Mouse (Mus musculus): ENCODE results near the gene Zmat3.

Gene Zmat3

GRCm38 (mm10) chr3:32365546-32366245 lies at the start of gene Zmat3:
TSS of gene Zmat3 (minus strand) at chr3:32366014.
- DNase-seq (ENCODE audit: low read depth, low spot score): peak; percentile 79
- Histone ChIP-seq H3K27me3 (ENCODE audit: control insufficient read depth, insufficient read depth, low read length, poor library complexity, severe bottlenecking) (no peaks in the 10 kb centered on the region; the same call in 1 of the 2 replicates), H3K36me3 (ENCODE audit: control insufficient read depth, insufficient read depth, low read length, poor library complexity, severe bottlenecking) (no peaks in the 10 kb centered on the region)

DNA sequence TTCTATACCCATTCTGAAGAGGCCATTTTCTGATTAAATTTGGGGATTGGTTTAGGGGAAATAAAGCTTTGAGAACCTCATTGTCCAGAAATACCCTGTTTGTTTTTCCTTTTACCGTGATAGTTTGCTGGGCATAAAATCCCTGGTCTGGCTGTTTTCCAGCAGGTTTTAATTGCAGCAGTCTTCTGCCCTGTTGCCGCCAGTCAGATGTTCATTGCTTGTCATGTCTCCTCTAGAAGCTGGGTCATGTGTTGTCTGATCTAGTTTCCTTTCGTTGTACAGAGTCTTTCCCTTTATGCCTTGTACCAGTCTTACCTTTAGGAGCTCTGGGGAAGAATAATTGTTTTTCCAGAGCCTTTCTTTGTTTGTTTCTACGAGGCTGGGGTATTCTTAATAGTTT lies 48.6 kb upstream of the Zmat3 start:
- H3K27me3 ChIP-seq (ENCODE audit: control insufficient read depth, insufficient read depth, low read length, poor library complexity, severe bottlenecking): no peaks in the 10 kb centered on the region
- H3K36me3 ChIP-seq (ENCODE audit: control insufficient read depth, insufficient read depth, low read length, poor library complexity, severe bottlenecking): no peaks in the 10 kb centered on the region
- no peak for DNase-seq (ENCODE audit: low read depth, low spot score)

- no peak for DNase-seq (ENCODE audit: low read depth, low spot score)
- H3K27me3 ChIP-seq (ENCODE audit: control insufficient read depth, insufficient read depth, low read length, poor library complexity, severe bottlenecking): no peaks in the 10 kb centered on the region
- H3K36me3 ChIP-seq (ENCODE audit: control insufficient read depth, insufficient read depth, low read length, poor library complexity, severe bottlenecking): no peaks in the 10 kb centered on the region
Observed at GRCm38 (mm10) chr3:32412502-32413044, 46.8 kb upstream of the Zmat3 start.

DNA sequence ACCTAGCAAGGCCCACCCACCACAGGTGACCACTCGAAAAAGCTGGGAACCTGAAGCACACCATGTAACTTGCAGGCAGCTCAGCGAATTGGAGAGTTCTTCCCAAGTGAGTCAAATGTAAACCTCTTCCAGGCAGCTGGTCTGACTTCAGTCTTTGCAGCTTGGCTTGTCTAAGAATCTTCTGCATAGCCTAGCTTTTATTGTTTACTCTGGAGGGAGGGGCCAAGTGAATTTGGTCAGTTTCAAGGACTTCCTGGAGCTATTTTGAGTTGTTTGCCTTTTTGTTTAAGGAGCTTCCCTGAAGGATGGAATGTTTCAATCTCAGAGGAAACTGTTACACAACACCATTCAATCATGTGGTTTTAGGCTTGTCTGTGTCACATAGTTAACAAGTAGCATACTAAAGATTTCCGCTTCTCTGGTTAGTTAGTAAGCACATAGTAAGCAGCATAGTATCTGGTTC lies 43.0 kb upstream of the Zmat3 start:
- Histone ChIP-seq H3K27me3 (ENCODE audit: control insufficient read depth, insufficient read depth, low read length, poor library complexity, severe bottlenecking) (no peaks in the 10 kb centered on the region), H3K36me3 (ENCODE audit: control insufficient read depth, insufficient read depth, low read length, poor library complexity, severe bottlenecking) (no peaks in the 10 kb centered on the region)
- no peak for DNase-seq (ENCODE audit: low read depth, low spot score)

DNA sequence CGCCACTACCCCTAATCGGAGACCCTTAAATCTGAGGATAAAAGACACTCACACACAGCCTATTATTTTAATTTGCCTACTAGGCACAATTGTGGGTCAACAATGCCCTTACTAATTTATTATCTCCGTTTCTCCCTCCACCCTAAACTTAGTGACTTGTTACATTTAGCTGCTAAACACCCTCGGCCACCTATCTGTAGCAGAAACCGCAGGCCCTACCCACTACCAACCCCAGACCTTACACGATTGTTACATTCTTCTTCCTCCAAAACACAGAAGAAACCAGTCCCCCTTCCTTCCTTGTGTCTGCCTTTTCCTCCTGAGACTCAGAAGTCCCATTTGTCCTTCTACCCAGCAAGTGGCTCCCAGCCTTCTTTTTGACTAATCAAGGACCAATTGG lies 41.0 kb upstream of the Zmat3 start:
- H3K27me3 ChIP-seq (ENCODE audit: control insufficient read depth, insufficient read depth, low read length, poor library complexity, severe bottlenecking): no peaks in the 10 kb centered on the region
- no peak for DNase-seq (ENCODE audit: low read depth, low spot score)
- no peaks in the 10 kb centered on the region for H3K36me3 ChIP-seq (ENCODE audit: control insufficient read depth, insufficient read depth, low read length, poor library complexity, severe bottlenecking)

- DNase-seq (ENCODE audit: low read depth, low spot score): no peak
- H3K36me3 ChIP-seq (ENCODE audit: control insufficient read depth, insufficient read depth, low read length, poor library complexity, severe bottlenecking): no peaks in the 10 kb centered on the region
- H3K27me3 ChIP-seq (ENCODE audit: control insufficient read depth, insufficient read depth, low read length, poor library complexity, severe bottlenecking): no peaks in the 10 kb centered on the region
Observed at GRCm38 (mm10) chr3:32405699-32406098, 39.9 kb upstream of the Zmat3 start.

GRCm38 (mm10) chr3:32402990-32403885 lies 37.4 kb upstream of the Zmat3 start:
- Histone ChIP-seq H3K36me3 (ENCODE audit: control insufficient read depth, insufficient read depth, low read length, poor library complexity, severe bottlenecking) (no peaks in the 10 kb centered on the region), H3K27me3 (ENCODE audit: control insufficient read depth, insufficient read depth, low read length, poor library complexity, severe bottlenecking) (no peaks in the 10 kb centered on the region)
- DNase-seq (ENCODE audit: low read depth, low spot score): peak; percentile 53

DNA sequence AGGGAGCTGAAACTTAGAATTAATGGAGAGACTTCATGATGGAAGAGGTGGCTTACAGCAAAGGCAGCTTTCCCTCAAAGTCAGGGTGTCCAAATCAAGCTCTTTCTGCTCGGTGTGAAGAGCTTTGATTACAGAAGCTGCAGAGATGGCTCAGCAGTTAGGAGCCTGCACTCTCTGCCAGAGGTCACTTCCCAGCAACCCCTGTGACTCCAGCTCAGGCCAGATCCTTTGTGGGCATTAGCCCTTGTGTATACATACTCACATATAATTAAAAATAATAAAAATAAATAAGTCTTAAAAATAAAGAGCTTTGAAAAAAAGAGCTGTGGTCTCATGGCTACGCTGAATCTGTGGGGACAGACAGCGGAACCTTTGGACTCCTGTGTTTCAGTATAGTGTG lies 35.8 kb upstream of the Zmat3 start:
- no peaks in the 10 kb centered on the region for H3K36me3 ChIP-seq (ENCODE audit: control insufficient read depth, insufficient read depth, low read length, poor library complexity, severe bottlenecking)
- DNase-seq (ENCODE audit: low read depth, low spot score): no peak
- no peaks in the 10 kb centered on the region for H3K27me3 ChIP-seq (ENCODE audit: control insufficient read depth, insufficient read depth, low read length, poor library complexity, severe bottlenecking)

DNA sequence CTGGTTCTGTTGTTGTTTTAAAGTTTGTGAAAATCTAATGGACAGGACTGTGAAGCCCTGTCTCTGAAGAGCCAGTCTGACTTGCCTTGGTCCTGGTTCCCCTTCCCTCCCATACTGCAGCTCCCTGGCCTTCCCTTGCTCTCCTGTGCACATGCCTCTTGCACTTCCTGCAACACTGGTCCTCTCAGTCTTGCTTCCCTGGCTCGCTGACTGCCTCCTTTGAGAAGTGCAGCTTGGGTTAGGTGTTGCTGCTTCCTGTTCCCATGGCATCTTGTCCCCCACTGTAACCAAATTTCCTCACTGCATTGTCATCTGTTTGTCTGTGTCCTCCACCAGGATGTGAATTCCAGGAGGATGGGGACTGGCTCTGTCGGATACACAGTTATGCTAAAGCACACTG lies 34.1 kb upstream of the Zmat3 start:
- Histone ChIP-seq H3K36me3 (ENCODE audit: control insufficient read depth, insufficient read depth, low read length, poor library complexity, severe bottlenecking) (no peaks in the 10 kb centered on the region), H3K27me3 (ENCODE audit: control insufficient read depth, insufficient read depth, low read length, poor library complexity, severe bottlenecking) (no peaks in the 10 kb centered on the region; the same call in 1 of the 2 replicates)
- no peak for DNase-seq (ENCODE audit: low read depth, low spot score)

DNA sequence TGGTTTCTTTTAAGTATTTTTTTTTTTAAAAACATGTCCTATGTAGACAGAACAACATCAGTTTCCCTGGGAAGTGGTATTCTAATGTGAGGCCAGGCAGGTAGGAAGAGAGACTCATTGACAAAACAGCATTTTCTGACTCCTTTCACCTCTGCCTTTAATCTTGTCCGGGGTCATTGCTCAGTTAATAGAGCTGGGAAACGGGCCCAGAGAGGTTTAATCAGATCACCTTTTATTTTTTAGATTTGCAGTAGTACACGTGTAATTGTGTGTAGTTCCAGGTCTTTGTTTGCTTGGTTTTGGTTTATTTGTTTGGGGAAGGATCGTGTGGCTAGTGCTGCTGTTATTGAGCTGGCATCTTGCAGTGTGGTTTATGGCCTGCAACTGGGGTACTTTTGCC lies 33.6 kb upstream of the Zmat3 start:
- Histone ChIP-seq H3K27me3 (ENCODE audit: control insufficient read depth, insufficient read depth, low read length, poor library complexity, severe bottlenecking) (no peaks in the 10 kb centered on the region; the same call in 1 of the 2 replicates), H3K36me3 (ENCODE audit: control insufficient read depth, insufficient read depth, low read length, poor library complexity, severe bottlenecking) (no peaks in the 10 kb centered on the region)
- DNase-seq (ENCODE audit: low read depth, low spot score): no peak

- peak; percentile 12 for DNase-seq (ENCODE audit: low read depth, low spot score)
- Histone ChIP-seq H3K27me3 (ENCODE audit: control insufficient read depth, insufficient read depth, low read length, poor library complexity, severe bottlenecking) (no peaks in the 10 kb centered on the region; the same call in 1 of the 2 replicates), H3K36me3 (ENCODE audit: control insufficient read depth, insufficient read depth, low read length, poor library complexity, severe bottlenecking) (no peaks in the 10 kb centered on the region)
Observed at GRCm38 (mm10) chr3:32398623-32399022, 32.8 kb upstream of the Zmat3 start.

- H3K36me3 ChIP-seq (ENCODE audit: control insufficient read depth, insufficient read depth, low read length, poor library complexity, severe bottlenecking): no peaks in the 10 kb centered on the region
- H3K27me3 ChIP-seq (ENCODE audit: control insufficient read depth, insufficient read depth, low read length, poor library complexity, severe bottlenecking): no peaks in the 10 kb centered on the region; the same call in 1 of the 2 replicates
- no peak for DNase-seq (ENCODE audit: low read depth, low spot score)
Observed at GRCm38 (mm10) chr3:32398175-32398538, 32.3 kb upstream of the Zmat3 start.

DNA sequence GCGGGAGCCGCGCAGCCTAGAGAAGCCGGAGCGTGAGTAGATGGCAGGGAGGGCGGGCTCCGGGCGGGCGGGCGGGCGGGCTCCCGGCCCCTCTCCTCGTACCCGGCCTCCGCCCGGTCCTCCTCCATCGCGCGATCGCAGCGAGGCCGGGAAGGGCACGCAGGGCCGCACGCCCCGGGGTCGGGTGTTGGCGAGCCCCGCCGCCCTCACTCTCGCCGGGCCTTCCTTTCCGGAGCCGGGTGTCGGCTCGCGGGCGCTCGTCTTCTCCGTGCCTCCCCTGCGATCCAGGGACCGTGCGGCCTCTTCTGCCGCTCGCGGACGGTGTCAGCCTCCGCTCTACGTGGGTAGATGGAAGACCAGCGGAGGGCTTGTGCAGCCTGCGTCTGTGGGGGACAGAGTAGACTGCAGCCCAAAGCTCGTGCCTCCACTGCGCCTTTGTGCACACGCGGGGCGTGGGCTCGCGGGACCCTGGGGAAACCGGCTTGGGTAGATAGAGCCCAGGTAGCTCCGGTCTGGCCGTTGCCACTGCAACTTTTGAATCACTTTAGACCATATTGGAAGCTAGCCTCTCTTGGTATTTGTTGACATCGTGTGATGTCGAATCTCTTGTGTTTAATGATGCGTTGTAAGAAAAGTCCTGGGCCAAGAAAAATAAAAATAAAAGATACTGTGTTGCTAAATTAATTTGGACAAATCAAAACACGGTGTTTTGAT lies 31.8 kb upstream of the Zmat3 start, which contains the start of gene Pik3ca:
Gene Pik3ca, plus strand, starts transcription at position 211 of the 714 bp plus-strand sequence.
- Histone ChIP-seq H3K36me3 (ENCODE audit: control insufficient read depth, insufficient read depth, low read length, poor library complexity, severe bottlenecking) (no peaks in the 10 kb centered on the region), H3K27me3 (ENCODE audit: control insufficient read depth, insufficient read depth, low read length, poor library complexity, severe bottlenecking) (no peaks in the 10 kb centered on the region; the same call in 1 of the 2 replicates)
- DNase-seq (ENCODE audit: low read depth, low spot score): peak; percentile 59

GRCm38 (mm10) chr3:32396794-32397460 lies 31.1 kb upstream of the Zmat3 start:
- H3K27me3 ChIP-seq (ENCODE audit: control insufficient read depth, insufficient read depth, low read length, poor library complexity, severe bottlenecking): no peaks in the 10 kb centered on the region; the same call in 1 of the 2 replicates
- no peaks in the 10 kb centered on the region for H3K36me3 ChIP-seq (ENCODE audit: control insufficient read depth, insufficient read depth, low read length, poor library complexity, severe bottlenecking)
- peak; percentile 99 for DNase-seq (ENCODE audit: low read depth, low spot score)
